Mouse (Mus musculus) cerebral cortex, adult 2 months (tissue): Measurements from ENCODE around the gene Rnaseh2a.

Experiments
- WGBS: fragments of 180-500 bp; shearing (Covaris S2); methylation state at CpG from one replicate; pipeline ENCODE4 v1.1.7; 2018; 5-methylcytosine and 5-hydroxymethylcytosine counted together

Rnaseh2a gene

GRCm38 (mm10) chr8:84969241-84970134 is at the start of gene Rnaseh2a, which contains the start of the genes Gm49661 and Prdx2:
TSS of gene Rnaseh2a (minus strand) at chr8:84969767.
TSS of gene Gm49661 (minus strand) at chr8:84969433.
TSS of gene Prdx2 (plus strand) at chr8:84969587.
- under 1% methylated on average over 56 of the region's 56 CpGs for WGBS

- WGBS = 45% methylated on average over 5 of the region's 5 CpGs
These were observed 47.6 kb upstream of the Rnaseh2a start for GRCm38 (mm10) chr8:85017209-85017608.

GRCm38 (mm10) chr8:85016724-85017123 is 47.2 kb upstream of the Rnaseh2a start:
- 72% methylated on average over 10 of the region's 10 CpGs for WGBS

- 55% methylated on average over 2 of the region's 2 CpGs for WGBS
These were observed 44.9 kb upstream of the Rnaseh2a start, which contains the start of gene Best2 for GRCm38 (mm10) chr8:85014431-85014830. TSS of gene Best2 (minus strand) at chr8:85014531.

- 2% methylated on average over 26 of the region's 26 CpGs for WGBS
These were observed 43.8 kb upstream of the Rnaseh2a start for GRCm38 (mm10) chr8:85013230-85013840.

- 14% methylated on average over 28 of the region's 28 CpGs for WGBS
These were observed 41.7 kb upstream of the Rnaseh2a start for GRCm38 (mm10) chr8:85011242-85011641.

GRCm38 (mm10) chr8:85007686-85008085 is 38.1 kb upstream of the Rnaseh2a start:
- WGBS = 26% methylated on average over 25 of the region's 25 CpGs

GRCm38 (mm10) chr8:84997649-84998295 is 28.2 kb upstream of the Rnaseh2a start:
- WGBS = 8% methylated on average over 19 of the region's 19 CpGs

GRCm38 (mm10) chr8:84996978-84997377 is 27.4 kb upstream of the Rnaseh2a start:
- WGBS = 88% methylated on average over 5 of the region's 5 CpGs

GRCm38 (mm10) chr8:84995680-84996079 is 26.1 kb upstream of the Rnaseh2a start:
- 42% methylated on average over 25 of the region's 25 CpGs for WGBS

- 95% methylated on average over 9 of the region's 9 CpGs for WGBS
These were observed 24.8 kb upstream of the Rnaseh2a start for GRCm38 (mm10) chr8:84994375-84994774.

GRCm38 (mm10) chr8:84990836-84991235 is 21.3 kb upstream of the Rnaseh2a start:
- WGBS = 4% methylated on average over 15 of the region's 15 CpGs

- under 1% methylated on average over 28 of the region's 28 CpGs for WGBS
These were observed 20.8 kb upstream of the Rnaseh2a start, which contains the start of gene Hook2 for GRCm38 (mm10) chr8:84990349-84990748. TSS of gene Hook2 (plus strand) at chr8:84990603.

GRCm38 (mm10) chr8:84989810-84990209 is 20.2 kb upstream of the Rnaseh2a start:
- under 1% methylated on average over 15 of the region's 15 CpGs for WGBS

- WGBS = 13% methylated on average over 15 of the region's 15 CpGs
These were observed 19.8 kb upstream of the Rnaseh2a start for GRCm38 (mm10) chr8:84989311-84989731.

- WGBS = 80% methylated on average over 2 of the region's 2 CpGs
These were observed 18.3 kb upstream of the Rnaseh2a start for GRCm38 (mm10) chr8:84987903-84988302.

GRCm38 (mm10) chr8:84987388-84987787 is 17.8 kb upstream of the Rnaseh2a start:
- 90% methylated on average over 5 of the region's 5 CpGs for WGBS

- 23% methylated on average over 8 of the region's 8 CpGs for WGBS
These were observed 16.9 kb upstream of the Rnaseh2a start for GRCm38 (mm10) chr8:84986379-84986945.

GRCm38 (mm10) chr8:84985684-84986378 is 16.3 kb upstream of the Rnaseh2a start:
- under 1% methylated on average over 51 of the region's 53 CpGs for WGBS

GRCm38 (mm10) chr8:84985049-84985683 is 15.6 kb upstream of the Rnaseh2a start:
- WGBS = 2% methylated on average over 23 of the region's 23 CpGs
